Mouse (Mus musculus) cerebellum, postnatal 14 days (tissue): ENCODE data around the gene Gm9945.

Source experiments
- DNase-seq, 2 experiments: peaks; one replicate each; pipeline ENCODE4 v3.0.0; 2021; ENCODE audit warnings: mixed read lengths in 2 of 2

The Gm9945 gene

DNA sequence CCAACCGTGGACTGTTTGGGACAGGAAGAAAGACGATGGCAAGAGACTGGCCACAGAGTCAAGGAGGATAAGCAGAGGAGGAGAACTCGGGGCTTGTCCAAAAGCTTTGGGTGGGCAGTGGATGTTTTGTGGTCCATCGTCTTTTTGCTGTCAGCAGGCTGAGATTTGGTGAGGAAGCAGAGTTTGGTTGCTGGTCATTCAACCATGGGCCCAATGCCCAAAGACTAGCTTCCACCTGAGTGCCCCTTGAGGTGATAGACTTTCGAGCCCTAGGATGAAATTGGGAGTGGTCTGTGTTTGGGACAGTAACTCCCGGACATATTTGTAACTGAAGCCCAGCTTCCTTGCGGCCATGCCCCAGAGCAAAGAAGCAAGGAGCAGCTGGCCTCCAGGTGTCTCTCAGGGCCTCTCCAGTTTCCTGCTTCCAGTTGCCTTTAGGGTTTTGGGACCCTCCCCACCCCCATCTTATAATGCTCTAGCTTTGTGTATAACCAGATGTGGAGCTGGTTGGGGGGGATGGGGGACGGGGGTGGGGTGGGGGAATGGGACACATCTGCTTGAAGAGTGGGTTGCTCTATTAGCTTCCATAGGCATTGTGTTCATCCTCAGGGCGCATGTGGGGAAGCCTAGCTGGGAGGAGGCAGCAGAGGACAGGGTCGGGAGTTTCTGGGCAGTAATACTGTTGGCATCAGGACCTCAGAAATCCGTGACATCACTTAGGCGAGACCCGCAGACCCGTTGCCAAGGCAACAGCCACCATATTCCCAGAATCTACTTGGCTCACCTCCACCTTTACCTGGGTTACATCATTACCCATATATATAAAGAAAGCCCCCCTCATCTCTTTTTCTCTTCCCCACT lies 43.8 kb downstream of the Gm9945 start:
- DNase-seq, result peak; percentile 49 to 58

DNA sequence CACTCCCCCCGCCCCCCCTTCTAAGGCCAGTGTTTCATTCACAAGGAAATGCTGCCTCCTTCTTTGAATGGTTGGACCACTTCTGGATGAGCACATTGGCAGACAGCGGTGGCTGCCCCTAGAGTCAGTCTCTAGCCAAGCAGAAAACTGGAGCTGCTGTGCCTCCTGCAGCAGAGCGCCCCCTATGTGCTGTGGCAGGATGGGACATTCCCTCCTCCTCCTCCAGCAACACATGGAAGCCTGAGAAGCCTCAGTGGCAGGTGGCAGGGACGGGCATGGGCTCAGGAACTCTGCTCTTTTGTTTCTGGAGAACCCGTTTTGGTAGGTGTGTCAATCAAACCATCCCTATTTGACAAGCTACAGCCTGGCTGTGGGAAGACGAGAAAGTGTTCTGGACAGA lies 44.9 kb downstream of the Gm9945 start:
- peak; percentile 44 to 65 for DNase-seq

DNA sequence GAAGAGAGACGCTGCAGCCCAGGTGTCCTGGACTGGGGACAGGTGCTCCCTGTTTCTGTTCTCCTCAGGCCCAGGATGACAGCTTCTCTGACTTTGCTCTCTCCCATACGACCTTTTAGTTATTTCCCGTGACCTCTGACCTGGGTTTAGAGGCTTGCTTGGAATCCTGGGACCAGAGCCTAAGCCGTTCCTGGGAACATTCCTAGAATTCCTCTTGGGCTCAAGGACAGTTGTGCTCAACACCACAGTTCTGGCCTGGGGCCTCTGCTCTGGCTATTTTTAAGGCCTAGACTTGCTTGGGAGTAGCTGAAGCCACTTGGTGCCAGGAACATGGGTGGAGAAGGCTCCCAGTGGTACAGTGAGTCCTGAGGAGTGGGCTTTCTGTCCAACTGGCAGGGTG lies 45.5 kb downstream of the Gm9945 start:
- DNase-seq, result peak in 1 of 2 experiments; percentile 30

DNA sequence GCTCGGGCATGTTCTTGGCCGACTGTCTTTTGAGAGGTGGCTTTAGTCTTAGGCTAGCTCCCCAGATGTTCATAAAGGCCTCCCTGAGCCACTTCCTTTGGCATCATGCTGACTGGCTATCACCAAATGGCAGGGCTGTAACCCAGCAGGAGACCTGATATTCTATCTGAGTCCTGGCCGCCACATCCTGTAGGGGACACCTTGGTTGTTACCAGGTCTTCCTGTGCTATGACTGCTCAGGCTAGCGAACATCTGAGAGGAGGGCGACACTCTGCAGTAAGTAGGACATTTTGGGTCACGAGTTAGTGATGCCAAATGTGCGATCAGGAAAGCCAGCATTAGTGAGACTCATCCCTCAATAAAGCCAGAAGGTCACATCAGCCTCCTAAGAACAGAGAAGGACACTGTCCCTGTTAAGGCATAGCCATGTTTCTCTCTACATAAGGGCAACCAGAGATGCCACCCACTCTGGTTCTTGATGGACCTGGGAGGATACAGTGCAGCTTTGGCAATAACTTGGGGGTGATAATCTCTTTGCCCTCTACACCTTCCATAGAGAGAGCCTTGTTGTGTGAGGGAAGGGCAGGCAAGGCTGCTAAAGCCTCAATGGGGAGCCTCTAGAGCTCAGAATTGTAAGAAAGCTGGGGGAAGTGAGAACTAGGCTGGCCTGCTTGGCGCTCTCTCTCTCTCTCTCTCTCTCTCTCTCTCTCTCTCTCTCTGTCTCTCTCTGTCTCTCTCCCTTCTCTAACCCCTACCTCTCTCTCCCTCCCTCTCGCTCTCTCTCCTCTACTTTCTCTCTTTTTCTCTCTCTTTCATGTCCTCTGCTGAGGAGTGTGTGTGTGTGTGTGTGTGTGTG lies 48.7 kb downstream of the Gm9945 start:
- DNase-seq, result no peak

DNA sequence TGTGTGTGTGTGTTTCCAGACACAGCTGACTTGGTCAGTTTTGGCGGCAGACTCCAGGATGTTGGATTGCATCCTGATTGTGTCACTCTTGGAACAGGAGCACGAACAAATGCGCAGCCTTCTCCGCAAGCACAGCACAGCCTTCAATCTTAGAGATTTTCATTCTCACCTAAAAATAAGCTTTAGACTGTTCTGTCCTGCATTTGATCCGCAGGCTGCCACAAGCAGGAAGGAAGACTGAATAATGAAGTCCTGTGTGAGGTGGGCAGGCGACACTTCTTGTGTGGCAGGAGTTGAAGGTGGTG lies 49.2 kb downstream of the Gm9945 start:
- DNase-seq, result peak; percentile 81 to 84

DNA sequence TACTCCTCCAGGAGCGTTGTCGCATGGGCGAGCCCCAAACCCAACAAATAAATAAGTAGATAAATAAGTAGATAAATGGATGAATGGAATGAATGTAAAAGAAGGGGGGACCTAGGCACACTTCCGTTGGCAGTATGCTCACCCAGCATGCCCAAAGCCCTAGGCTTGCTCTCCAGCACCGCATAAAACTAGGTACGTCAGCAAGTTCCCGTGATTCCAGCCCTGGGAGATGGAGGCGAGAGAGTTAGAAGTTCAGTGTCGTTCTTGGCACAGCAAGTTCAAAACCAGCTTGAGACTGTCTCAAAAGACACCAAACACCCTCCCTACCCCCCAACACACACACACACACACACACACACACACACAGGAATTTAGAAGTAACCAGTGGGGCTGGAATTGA lies 50.0 kb downstream of the Gm9945 start:
- no peak for DNase-seq
